Mouse (Mus musculus) gastrocnemius, postnatal 36 days (tissue): ENCODE results near the gene Pnrc2. TPM values are rescaled to one million over a fixed set of nuclear protein-coding genes. Genes with fewer than 3 reads are reported as not detected.
A peak's percentile ranks its signal among the peaks of the same experiment; 100 is the strongest.

Source experiments
- DNase-seq, 2 experiments: peaks; one replicate each; pipeline ENCODE4 v3.0.0; 2022
- intact Hi-C: fragments of 180-260 bp; cut with DNase I; formaldehyde crosslinking; loops from one replicate; pipeline ENCODE4 v1.15.1; 2025
- total RNA-seq, 2 experiments: library from RNA; stranded (reverse); gene quantifications; 2 replicates each; pipeline ENCODE4 v1.2.3; 2021

Gene Pnrc2
- total RNA-seq, 2 experiments from 2014 or later, result 25.4 to 31.2 TPM

DNA sequence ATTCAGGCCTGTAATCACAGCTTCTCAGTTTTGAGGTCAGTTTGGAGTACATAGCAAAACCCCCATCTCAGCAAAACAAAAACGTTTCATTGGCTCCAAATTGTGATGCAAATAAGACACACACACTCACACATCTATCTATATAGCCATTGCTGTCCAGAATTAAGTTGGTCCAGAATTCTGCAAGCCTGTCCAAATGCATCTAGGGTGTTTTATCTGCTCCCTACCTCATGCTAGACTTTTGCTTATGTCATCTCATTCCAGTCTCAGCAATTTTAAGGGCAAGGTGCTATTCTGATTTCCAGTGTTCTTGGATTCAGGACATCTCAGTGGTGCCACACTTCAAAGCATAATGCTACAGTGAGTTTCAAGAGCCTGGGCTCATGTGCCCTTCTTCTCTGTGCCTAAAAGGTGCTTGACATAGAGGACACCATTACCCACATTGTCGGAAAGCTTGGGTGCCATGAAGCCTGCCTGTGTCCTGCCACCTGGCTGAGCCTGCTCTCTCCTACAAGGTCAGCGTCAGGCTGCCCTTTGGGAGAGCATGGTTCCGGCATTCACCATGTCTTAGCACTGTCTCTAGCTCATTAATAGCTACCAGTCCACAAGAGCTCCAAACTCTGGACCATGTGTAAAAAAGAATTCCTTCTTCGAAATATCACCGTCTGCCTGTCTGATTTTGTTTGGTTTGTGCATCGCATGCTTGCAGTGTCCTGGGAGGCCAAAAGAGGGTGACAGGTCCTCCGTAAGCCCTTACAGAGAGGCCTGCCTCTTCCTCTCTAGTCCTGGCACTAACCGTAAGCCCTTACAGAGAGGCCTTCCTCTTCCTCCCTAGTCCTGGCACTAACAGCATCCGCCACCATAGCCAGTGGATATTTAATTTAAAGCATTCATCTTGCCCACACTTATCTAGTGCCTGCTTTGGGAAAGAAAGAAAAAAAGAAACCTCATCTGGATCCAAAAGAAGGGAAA is 1.2 kb upstream of the Pnrc2 start:
- intact Hi-C loops, result no loop called here
- no peak for DNase-seq

DNA sequence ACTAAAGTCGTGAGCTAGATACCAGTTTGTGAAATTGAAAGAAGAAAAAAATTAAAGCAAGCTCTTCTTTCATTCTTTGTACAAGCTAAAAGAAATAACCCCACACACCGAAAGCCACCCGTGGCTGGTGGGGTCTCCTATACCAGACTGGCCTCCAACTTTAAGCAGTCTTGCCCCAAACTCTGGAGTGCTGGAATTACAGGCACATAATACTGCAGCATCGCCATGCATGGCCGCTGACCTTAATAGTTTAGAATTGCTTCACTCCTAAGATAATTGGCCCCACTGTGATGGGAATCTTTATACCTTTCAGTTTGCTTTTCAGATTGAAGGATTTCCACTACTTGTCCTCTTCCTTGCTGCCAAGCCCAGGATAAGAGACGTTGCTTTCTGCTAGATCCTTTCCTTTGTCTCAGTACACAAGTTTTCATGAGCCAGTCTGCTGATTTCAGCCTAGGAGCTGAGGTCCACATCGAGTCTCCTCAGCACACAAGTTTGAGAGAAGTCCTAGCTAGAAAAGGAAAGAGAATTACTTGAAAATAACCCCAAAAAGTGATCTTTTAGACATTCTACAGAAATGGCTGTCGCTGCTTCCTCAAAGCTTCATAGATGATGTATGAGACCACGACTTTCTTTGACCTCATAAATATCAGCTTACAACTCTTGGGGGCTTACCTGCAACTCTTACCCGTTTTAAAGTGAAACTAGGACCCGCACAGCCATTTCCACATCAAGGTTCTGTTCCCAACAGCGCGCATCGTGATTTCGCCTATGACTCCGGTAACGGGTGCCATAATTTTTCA is 860 bp downstream of the Pnrc2 start:
- intact Hi-C loops, result loop anchor here (2.0 kb wide), 1 partner anchor 16 kb away; no protein-coding TSS in a partner anchor
- DNase-seq, result no peak

DNA sequence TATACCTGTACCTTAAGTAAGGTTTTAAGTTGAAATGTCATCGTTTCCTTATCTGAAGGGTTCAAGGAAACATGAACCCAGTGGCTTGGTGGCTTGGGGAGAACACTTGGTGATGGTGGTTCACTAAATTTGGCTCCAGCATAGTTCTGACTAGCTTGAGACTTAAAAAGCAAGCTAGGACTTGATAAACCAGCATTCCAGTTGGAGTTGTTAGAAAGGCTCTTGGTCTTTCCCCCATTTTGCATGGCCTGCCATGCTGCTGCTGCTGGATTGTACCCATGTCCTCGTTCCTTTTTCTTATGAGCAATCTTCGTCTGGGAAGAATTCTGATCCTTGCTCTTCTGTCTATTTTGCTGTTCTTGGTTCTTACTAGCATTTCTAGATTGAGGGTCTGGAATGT is 1.6 kb downstream of the Pnrc2 start:
- no peak for DNase-seq
- intact Hi-C loops, result loop anchor here (2.0 kb wide), 1 partner anchor 15 kb away; no protein-coding TSS in a partner anchor

DNA sequence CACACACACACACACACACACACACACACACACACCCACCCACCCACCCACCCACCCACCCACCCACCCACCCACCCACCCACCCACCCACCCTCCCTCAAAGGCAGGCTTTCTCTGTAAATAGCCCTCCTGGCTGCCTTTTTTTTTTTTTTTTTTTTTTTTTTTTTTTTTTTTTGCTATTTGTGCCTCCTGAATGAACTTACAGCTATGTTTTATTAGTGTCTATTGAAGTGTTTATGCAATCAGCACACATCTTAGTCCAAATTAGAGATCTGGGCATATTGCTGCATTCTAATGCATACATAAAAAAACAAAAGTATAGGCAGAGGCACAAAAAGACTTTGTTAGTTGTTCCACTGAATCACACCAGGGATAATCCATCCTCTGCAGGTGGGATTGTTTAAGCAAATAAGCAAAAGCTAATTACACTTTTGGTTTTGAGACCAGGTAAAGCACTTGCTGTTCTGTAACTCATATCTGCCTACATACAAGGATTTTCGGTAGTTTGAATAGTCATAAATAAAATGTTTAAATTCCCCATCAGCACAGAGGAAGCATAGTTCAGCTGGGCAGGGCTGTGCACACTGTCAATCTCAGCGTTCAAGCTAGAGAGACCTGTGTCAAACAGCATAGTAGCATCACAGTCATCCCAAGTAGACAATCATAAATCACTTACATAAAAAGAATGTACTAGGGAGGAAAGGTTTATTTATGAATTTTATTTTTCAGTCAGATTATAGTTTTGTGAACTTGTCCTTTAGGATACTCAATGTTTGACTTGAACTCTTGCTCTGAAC is 3.2 kb downstream of the Pnrc2 start:
- intact Hi-C loops, result no loop called here

DNA sequence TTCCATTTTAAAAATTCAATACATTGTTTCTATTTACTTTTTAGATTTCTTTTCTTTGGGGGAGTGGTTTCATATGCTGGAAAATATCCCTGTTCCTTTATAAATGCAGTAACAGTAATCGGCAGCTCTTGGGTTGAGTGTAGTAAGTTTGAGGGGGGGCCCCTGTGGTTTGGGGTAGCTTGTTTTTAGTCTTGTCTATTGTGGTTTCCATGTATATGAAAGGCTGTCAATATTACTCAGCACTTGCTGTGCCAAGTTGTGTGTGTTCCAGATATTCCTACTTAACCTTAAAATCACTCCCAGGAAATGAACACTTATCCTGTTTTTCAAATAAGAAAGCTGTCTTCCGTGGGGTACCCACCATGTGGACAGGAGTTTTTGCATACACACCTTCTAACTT is 4.7 kb downstream of the Pnrc2 start:
- no peak for DNase-seq
- intact Hi-C loops, result no loop called here

More for the DNA sequence above, 3.2 kb downstream of the Pnrc2 start:
- DNase-seq, result no peak

DNA sequence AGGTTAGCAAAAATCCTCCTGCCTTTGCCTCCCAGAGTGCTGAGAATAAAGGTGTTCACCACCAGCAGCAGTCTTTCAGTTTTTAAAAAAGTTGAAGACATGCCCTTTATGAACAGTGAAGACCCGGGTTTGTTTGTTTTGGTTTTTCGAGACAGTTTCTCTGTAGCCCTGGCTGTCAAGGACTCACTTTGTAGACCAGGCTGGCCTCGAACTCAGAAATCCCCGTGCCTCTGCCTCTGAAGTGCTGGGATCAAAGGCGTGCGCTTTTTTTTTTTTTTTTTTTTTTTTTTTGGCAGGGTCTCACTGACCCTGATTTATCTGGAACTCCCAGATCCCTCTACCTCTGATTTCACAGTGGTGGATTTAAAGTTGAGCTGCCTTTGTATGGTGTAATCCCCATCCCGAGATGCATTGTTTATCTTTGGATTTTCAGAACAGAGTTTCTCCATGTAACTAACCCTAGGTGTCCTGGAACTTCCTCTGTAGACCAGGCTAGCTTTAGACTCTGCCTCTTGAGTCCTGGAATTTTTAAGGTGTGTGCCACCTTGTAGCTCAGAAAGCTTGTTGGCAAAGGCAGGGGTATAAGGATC is 16.0 kb downstream of the Pnrc2 start:
- no peak for DNase-seq
- intact Hi-C loops, result loop anchor here (2.0 kb wide), 1 partner anchor 15 kb away; the partner anchor contains the start of gene Pnrc2

DNA sequence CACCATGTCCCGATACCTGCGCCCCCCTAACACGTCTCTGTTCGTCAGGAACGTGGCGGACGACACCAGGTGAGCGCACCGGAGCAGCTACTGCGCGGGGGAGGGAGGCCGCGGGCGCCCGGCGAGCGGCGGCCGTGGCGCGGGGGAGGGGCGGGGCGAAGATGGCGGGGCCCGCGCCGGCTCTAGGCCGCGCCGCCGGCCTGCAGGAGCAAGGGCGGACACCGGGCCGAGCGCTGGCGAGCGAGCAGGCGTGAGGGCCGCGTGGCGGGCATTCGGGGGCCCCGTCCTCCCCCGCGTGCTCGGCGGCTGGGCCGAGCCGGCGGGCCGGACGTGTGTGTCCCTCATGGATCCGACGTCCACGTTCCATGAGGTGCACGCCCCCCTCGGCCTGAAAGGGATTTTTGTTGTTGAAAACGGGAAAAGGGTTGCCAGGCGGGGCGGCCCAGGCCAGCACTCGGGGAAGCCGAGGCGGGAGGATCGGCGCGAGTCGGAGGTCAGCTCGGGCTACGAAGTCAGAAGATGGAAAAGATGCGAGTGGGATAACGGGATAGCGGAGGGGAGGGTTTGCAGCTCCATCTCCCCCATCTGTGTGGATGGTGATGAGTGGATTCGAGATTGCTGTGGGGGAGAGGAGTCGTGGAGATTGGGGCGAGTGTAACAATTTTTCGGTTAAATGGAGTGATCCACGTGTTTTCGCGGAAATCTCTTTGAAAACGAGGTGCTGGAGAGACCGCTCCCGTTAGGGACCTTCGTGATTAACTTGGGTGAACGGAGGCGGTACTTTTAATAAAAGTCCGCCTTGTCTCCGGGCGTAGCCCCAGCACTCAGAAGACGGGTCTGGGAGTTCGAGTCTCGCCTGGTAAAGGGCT is 17.2 kb downstream of the Pnrc2 start:
- intact Hi-C loops, result loop anchor here (2.0 kb wide), 1 partner anchor 16 kb away; the partner anchor contains the start of gene Pnrc2
- peak; percentile 53 to 61 for DNase-seq

DNA sequence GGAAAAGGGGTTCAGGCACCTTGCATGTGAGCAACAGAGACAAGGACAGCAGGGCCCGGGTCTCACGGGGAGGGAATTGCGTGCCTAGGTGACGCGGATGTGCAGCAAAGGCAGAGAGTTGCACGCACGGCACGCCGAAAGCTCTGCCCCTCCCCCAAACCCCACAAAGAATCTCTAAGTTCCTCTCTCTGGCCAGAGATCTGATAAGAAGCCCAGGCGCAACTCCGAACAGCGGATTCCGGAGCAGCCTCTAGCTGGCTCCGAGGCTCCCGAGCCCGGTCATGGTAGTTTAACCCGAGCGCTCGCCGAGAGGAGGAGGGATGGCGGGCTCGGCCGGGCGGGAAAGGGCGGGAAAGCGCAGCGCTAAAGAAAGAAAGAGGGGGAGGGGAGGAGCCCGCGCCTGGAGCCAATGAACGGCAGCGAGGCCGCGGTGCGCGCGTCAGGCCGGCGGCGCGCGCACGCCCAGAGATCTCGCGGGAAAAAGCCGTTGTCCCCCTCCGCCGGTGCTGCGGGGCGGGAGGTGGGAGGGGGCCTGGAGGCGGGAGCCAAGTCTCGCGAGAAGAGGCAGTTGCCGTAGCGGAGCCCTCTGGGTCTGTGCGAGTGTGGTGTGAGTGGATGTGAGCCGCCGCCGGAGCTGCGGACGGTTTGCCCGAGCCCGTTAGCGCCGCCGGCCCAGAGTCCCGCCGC is 18.0 kb downstream of the Pnrc2 start, which contains the start of gene Srsf10:
Srsf10 (plus strand) TSS at position 212 of the 687 bp plus-strand sequence.
- intact Hi-C loops, result loop anchor here (2.0 kb wide), 1 partner anchor 17 kb away; the partner anchor contains the start of gene Pnrc2
- DNase-seq, result peak; percentile 88 to 94

DNA sequence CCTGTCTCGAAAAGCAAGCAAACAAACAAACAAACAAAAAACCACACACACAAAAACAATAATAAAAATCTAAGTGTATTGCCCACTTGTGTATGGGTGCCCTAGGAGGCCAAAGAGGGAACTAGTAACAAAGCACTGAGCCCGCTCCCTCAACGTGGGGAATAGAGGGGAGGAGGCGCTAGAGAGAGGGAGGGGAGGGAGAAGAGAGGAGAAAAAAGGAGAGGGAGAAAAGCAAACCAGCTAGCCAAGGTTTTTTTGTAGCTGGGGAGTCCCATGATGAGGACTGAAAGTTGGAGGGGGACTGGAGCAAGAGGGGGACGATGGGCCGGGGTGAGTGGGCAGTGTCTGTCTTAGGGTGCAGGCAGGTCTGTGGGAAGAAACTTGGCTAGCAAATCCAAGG is 18.6 kb downstream of the Pnrc2 start:
- no peak for DNase-seq
- intact Hi-C loops, result no loop called here

DNA sequence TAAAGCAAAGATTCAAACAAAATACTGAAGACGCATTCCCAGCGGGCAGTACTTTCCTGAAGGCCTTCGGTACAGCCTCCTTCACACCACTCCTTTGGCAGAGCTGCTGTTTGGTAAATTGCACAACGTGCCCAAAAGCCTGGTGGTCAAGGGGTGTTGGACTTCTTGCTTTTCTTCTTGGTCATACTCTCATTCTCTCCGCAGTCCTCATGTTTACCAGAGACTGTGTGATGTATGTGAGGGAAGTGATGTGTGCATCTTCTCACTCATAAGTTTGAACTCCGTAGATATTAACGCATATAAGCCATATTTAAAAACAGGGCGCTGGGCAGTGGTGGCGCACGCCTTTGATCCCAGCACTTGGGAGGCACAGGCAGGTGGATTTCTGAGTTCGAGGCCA is 19.0 kb downstream of the Pnrc2 start:
- intact Hi-C loops, result no loop called here
- DNase-seq, result no peak

DNA sequence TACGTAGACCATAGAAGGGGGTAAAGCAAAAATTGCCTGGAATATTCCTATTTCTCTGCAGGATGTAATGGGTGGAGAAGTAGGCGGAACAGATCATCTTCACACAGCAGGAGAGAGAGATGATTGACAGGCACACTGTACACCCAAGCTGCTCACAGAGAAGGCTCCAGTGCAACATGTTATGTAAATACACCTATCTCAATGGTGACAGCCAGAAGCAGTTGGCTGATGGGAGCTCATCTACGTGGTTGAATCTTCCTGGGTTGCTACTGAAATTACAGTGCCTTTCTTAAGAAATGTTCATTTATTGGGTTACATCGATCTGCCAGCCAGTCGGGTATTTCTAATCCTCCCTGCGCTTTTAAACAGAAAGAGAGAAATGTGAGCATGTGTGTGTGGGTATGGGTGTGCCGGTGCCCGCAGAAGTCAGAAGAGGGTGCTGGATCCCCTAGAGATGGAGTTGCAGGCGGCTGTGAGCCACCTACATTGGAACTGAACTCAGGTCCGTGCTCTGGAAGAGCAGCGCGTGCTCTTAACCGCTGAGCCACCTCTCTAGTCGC is 19.6 kb downstream of the Pnrc2 start:
- no peak for DNase-seq

DNA sequence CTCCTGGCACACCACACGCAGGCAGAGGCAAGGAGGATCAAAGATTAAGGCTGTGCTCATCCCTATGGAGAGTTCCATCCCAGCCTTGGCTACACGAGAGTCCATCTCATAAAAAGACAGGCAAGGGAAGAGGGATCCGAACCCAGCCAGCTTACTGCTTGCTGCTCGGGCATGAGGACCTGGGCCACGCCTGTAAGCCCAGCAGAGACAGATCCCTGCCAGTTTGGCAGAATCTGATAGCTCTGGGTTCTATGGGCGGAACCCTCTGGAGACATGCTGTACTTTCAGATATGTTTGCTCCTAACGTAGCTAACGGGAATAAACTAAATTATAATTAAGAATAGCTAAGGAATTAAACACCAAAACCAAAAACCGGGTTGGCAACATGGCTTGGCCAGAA is 21.7 kb downstream of the Pnrc2 start:
- intact Hi-C loops, result no loop called here
- DNase-seq, result no peak

More for the DNA sequence above, 19.6 kb downstream of the Pnrc2 start:
- intact Hi-C loops, result no loop called here

DNA sequence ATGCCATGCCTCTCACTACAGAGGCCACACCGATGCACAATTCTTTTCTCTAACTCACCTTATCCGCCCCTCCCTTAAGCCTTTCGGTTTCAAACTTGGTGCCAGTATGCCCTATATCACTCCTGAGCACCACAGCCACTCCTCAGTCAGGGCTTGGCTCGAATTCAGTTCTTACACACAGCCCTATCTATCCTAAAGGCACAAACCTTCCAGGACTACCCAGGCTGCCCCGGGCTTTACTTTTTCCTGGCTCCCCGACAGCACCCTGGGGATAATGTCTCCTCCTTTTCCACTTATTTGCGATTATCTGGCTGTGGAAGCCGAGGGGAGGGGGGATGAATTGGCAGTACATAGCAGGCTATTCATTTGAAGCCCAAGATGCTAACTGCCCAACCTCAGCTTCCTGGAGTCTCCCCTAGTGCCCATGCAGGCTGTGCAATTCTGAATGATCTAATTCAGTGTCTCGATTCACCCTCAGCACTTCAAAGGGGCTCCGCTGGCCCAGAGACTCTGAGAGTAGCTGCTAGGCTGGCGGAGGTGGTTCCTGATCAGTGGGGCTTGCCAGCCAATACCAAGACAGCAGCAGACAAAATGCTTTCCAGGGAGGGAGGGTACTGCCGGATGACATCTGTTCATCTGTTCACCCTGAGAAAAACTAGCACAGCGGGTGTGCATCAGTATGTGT is 23.1 kb downstream of the Pnrc2 start:
- no peak for DNase-seq
- intact Hi-C loops, result no loop called here

DNA sequence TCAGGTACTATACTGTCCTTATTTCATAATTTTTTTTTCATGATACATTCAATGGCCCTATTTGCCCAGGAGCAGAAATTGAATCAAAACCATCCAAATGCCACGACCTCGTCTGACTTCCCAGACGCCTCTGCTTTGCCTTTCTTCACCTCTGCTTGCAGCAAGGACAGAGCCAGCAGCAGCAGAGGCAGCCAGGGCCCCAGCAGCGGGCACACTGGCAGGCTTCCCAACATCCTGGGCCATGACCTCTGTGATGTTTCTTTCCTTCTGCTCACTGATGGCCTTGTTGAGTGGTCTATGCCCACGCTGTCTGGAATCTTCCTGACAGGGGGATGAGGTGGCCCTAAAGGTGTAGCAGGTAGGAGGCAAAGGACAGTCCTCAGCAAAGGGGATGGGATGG is 26.1 kb downstream of the Pnrc2 start:
- no peak for DNase-seq
- intact Hi-C loops, result no loop called here

DNA sequence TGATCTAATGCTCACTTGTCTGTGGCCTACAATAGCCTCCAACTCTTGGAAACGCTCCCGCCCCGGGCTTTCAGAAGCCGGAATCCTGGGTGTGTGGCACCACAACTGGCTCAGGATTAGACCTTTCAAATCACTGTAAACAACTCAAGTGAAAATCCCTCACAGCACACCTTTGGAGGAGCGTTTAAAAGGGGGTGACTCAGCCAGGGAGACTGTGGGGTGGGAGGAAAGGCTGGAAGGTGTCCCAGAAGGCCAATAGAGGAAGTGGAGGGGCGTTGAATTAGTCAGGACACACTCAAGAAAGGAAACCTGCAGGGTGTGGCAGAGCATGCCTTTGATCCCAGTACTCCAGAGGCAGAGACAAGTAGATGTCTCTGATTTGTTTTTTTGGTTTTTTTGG is 29.2 kb downstream of the Pnrc2 start:
- intact Hi-C loops, result no loop called here
- no peak for DNase-seq

DNA sequence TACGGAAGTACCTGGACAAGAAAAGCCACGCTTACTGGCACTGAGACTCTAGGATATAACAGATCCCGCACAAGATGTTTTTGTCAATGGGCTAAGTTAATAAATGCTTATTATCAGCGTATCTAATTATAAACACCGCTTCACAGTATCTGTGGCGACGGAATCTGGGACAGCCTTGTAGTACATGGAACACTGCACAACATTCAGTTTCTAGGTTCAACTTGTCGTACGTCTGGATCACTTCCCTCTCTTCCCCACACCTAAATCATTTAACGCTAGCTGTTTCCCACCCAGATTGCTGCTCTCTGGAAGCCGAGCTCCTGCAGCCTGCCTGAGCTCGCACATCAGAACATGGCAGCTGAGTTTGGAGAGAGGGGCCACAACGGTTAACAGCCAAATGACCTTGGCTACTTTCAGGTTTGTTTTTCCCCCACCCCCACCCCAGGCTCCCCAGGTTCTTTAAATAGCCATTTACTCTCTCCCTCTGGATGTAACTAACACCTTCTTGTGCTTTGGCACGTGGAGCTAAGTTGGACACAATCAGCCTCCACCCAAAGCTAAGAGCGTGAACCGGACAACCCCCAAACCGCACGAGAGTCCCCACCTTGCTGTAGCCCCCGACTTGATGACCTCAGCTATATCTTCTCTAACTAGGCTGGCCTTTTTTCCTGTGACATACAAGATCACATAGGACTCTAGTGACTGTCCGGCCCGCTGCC is 34.2 kb downstream of the Pnrc2 start:
- DNase-seq, result no peak
- intact Hi-C loops, result no loop called here

DNA sequence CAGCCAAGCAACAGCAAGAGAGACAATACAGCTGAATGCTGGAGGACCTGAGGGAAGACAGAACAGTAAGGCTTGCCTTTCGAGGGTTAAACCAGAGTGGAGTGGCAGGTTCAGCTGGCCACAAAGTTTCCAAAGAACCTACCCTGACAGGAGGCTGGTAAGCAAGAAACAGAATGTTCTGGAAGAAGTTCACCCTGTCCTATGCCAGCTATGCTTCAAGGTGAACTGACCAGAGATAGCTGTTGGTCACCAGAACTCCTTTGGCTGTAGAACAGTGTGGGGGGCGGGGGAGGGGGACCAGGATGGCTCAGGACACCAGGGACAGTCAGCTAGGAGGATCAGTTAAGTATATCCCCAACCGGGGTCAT is 34.7 kb downstream of the Pnrc2 start:
- intact Hi-C loops, result no loop called here
- no peak for DNase-seq
